Mouse (Mus musculus) layer of hippocampus, adult 2 months (tissue): Measurements from ENCODE around the gene Efs. TPM values are rescaled to one million over a fixed set of nuclear protein-coding genes. Genes with fewer than 3 reads are reported as not detected.

ENCODE experiments used
- DNase-seq, 2 experiments: peaks; one replicate each; pipeline ENCODE4 v3.0.0; 2022; ENCODE audit warnings: low spot score in 2 of 2
- H3K27ac ChIP-seq: fragments of 200-600 bp; 2 replicates; pipeline ENCODE4 v1.8.1; 2022
- H3K4me3 ChIP-seq: fragments of 200-600 bp; 2 replicates; pipeline ENCODE4 v1.8.1; 2022; ENCODE audit warnings: mild to moderate bottlenecking
- CTCF ChIP-seq: fragments of 200-600 bp; conservative IDR thresholded peaks from 2 replicates; pipeline ENCODE4 v1.8.1; 2022; ENCODE audit warnings: antibody characterized with exemption, mild to moderate bottlenecking, moderate library complexity
- total RNA-seq, 2 experiments: library from RNA; stranded (reverse); gene quantifications; 2 replicates each; pipeline ENCODE4 v1.2.3; 2021

The Efs gene
- total RNA-seq, 2 experiments from 2014 or later = 10.6 to 11.2 TPM

DNA sequence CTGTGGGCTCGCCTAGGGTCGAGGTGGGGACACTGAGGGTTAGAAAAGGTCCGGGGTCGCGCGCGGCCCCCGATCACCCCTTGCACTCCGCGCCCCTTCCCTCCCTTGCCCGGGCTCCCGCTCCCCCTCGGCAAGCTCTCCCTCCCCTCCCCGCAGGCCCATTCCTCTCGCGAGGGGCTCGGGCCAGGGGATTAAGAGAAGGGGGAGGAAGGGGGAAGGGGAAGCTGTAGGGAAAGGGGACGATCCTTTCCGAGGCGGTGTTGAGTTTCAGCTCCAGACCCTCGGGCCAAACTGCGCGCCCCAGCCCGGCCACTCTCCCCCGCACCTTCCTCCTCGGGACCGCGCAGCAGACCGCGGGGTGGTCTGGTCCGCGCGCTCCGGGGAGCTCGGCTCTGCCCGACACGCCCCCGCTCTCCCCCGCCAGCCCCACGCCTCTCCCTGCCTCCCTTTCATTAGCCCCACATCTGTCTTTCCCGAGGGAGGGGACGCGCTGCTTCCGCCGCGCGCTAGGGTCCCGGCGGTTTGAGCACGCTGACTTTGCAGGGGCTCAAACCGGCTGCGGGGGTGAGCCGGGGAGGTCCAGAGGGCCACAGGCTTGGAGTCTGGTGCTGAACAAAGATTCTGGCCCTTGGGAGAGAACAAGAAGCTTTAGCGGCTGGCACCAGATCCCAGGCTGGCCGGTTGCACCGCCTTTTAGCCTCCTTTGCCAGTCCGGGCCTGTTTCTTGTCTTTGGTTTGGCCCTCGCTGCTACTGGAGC is 654 bp upstream of the Efs start:
- H3K27ac ChIP-seq = peak overlapping the region; percentile 93
- DNase-seq = peak in 1 of 2 experiments; percentile 45
- TF ChIP-seq CTCF = no peak
- H3K4me3 ChIP-seq = peak overlapping the region; percentile 61

DNA sequence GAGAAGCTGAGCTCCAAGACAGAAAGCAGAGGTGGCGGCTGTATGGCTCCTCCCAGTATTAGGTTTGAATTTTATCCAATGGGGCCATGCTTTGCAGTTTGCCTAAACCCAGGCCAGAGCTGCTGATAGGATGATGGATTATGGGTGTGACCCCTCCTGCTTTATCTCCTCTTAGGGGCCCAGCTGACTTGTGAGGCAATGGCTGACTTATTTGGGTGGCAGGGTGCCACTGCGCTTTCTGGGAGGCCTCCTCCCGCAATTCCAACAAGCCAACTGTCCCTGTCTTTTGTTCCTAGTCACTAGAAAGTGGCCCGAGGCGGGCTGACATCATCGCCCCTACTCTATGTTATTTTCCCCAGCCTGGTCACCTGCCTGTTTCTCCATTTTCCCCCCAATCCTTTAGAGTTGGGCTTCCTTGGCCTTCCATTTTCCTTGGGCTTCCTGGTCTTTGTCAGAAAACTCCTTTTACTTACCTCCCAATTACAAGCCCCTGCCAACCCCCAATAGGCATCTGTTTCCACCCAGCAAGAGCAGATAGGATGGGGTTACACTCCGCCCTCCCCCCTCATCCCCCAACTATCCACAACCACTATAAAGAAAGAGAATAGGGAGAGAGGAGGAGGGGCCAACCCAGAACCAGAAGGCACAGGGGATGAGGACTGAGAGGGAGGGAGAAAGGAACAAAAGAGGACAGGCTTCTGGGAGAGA is 1.1 kb downstream of the Efs start:
- no peak for TF ChIP-seq CTCF
- Histone ChIP-seq H3K27ac (peak overlapping the region; percentile 93), H3K4me3 (peak overlapping the region; percentile 61; the same call in 1 of the 2 replicates)
- DNase-seq = no peak

DNA sequence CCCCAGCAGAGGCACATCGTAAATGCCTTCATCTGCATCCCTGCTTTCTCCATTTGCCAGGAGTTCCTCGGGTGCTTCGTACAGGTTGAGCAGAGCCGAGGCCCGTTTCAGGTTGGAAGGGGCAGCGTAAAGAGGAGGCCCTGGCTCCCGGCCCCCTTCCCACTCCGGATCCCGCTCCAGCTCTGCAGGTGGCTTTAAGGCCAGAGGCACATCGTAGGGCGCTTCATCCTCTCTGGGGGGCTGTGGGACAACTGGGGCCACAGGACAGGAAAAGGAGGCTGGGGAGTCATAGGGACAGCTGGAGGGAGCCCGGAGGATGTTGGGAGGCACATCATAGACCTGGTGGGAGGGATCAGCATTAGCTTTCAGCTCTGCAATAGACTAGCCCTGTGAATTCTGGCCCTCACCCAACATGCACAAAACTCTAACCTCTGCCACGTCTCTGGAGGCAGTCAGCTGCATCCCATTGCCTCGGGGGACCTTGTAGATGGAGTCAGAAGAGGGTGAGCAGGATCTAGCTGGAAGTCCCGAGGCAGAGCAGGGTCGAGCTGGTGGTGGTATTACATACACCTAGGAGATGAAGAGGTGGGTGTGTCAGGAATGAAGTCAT is 5.7 kb downstream of the Efs start:
- TF ChIP-seq CTCF = no peak
- Histone ChIP-seq H3K27ac (no peak overlapping the region), H3K4me3 (no peak overlapping the region)
- DNase-seq = no peak

DNA sequence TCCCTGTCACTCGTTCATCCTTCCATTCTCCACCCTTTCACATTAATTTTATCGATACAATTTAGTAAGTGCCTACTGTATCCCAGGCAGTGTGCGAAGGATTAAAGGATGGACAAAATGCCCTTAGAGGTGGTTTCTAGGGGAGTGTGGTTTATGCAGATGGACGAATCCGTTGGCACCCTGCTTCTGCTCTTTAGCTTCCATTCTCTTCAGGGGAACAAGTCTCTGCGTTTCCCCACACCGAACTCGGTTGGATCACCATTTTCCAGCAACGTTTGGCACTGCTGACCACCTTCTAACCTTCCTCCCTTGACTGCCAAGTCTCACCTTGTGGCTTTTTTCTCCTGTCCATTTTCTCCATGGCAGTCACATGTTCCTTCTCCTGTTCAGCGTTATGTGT is 12.6 kb downstream of the Efs start:
- no peak for TF ChIP-seq CTCF
- Histone ChIP-seq H3K4me3 (peak overlapping the region; percentile 99), H3K27ac (peak overlapping the region; percentile 100)
- no peak for DNase-seq

DNA sequence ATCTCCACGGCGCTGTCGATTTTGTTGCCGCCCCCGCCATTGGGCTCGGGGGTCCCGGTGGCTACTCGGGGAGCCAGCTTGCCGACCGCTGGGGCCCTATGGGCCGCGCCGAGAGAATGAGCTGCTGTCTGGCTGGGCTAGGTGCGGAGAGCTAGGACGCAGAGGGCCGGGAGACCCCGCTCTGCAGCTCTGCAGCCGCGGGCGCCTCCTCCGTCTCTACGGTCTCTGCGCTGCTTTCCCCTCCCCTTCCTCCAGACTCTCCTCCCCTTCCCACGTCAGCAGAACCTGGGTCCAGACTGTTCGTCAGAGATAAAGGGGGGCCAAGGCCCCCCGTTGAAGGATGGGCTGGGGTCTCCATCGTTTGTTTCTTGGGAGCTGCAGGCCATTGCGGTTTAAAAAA is 13.0 kb downstream of the Efs start, which contains the start of gene Slc22a17:
TSS of gene Slc22a17 (minus strand) at position 247 of the 400 bp plus-strand sequence.
- DNase-seq = peak; percentile 84 to 86
- H3K4me3 ChIP-seq = peak within 1 kb of the TSS; percentile 99
- TF ChIP-seq CTCF = no peak; the same call in 1 of the 2 replicates
- H3K27ac ChIP-seq = peak within 1 kb of the TSS; percentile 100

DNA sequence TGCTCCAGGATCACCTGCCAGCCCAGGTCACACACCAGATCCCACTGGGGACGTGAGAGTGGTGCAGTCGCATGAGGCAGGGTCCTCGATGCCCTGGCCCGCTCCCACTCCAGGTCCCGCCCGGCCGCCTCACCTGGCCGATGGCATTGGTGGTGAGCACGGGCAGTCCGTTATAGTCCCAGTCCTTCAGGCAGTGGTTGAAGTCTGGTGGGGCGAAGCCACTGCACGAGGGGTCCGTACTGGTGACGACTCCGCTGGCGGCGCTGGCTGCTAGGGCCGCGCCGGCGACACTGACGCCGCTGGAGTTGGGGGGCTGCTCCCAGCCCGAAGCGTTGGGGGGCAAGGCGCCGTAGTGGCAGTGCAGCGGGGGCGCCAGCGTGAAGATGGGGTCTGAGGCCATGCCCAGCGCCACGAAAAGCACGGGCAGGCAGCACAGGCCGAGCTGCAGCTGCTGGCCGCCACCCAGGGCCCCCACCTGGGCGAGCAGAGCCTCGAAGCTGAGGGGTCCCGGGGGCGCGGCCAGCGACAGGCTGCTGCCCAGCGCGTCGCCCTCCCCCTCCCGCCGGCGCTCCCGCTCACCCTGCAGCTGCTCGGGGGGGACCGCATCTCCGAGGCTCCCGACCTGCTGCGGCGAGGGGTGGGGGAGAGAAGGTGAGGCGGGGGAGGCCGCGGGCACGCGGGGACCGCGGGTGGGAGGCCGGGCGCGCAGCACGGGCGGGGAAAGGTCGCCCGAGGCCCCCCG is 13.6 kb downstream of the Efs start:
- Histone ChIP-seq H3K27ac (peak overlapping the region; percentile 100), H3K4me3 (peak overlapping the region; percentile 99)
- DNase-seq = no peak
- no peak for TF ChIP-seq CTCF

DNA sequence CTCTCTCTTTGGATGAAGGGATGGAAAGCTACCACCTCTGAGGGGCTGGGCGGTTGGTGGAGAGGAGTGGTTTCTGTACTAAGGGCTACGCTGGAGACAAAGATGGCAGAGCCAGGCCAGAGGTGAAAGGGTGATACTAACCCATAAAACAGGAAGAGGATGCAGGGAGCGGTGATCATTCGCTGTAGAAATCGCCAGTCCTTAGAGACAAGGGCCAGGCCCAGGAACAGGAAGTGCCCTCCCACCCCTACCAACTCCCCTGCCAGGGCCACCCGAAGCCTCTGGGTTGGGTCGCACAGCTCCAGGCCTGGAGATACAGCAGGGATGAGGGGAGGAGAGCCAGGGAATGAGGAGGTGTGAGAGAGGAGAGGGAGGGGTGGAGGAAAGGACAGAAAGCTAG is 17.2 kb downstream of the Efs start:
- no peak for TF ChIP-seq CTCF
- peak overlapping the region; percentile 36; the same call in 1 of the 2 replicates for H3K27ac ChIP-seq
- no peak for DNase-seq
- no peak overlapping the region for H3K4me3 ChIP-seq

DNA sequence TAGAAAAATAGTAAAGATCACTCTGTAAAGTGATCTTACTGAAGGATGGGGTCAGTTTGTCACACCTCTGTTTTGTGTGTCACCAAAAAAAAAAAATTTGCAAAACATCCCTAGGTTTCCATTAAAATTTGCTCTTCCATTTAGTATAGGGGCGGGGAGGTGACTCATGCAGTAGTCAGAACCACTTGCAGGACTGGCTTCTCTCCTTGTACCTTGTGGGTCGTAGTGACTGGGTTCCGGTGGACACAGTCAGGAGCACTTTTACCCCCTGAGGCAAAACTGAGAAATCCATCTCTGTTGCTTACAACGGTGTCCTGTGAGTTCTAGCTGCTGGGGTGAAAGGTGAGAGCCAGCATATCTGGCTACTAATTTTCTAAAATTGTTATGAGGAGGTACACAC is 22.3 kb downstream of the Efs start:
- no peak for DNase-seq
- TF ChIP-seq CTCF = no peak
- Histone ChIP-seq H3K4me3 (no peak overlapping the region), H3K27ac (no peak overlapping the region)

DNA sequence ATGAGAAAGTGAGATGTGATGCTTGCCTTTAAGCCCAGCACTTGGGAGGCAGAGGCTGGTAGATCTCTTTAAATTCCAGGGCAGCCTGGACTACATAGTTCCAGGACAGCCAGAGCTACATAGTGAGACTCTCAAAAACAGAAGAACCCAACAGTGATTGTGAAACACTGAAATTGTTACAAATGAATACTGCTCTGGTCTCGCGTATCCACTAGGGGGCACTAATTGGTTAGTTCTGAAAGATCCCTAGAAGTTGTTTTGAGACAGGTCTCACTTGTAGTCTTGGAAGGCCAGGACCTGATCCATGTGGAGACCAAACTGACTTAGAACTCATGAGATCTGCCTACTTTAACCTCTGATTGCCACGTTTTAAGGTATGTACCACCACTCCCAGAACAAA is 25.5 kb downstream of the Efs start:
- peak; percentile 83 to 87 for DNase-seq
- TF ChIP-seq CTCF = peak; percentile 95
- H3K27ac ChIP-seq = peak overlapping the region; percentile 61
- H3K4me3 ChIP-seq = no peak overlapping the region

DNA sequence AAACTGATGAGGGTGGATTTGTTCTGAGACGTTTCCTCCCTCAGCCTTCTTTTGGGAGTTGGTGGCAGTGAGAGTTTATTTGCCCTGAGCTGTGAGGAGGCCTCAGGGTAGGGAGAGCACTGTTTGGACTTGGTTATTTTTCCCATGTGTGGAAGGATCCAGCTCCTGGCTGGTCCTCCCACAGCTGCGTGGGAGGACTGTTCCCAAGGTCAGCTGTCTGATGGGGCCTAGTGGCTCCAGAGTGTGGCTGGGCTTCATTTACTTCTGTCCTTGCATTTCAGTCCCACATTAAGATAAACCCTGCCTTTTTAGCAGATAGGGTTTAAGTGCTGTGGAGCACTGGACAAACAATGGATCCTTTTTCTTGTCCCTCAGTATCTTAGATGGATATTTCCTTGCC is 28.5 kb downstream of the Efs start:
- no peak for TF ChIP-seq CTCF
- DNase-seq = no peak
- Histone ChIP-seq H3K27ac (no peak overlapping the region), H3K4me3 (no peak overlapping the region)

DNA sequence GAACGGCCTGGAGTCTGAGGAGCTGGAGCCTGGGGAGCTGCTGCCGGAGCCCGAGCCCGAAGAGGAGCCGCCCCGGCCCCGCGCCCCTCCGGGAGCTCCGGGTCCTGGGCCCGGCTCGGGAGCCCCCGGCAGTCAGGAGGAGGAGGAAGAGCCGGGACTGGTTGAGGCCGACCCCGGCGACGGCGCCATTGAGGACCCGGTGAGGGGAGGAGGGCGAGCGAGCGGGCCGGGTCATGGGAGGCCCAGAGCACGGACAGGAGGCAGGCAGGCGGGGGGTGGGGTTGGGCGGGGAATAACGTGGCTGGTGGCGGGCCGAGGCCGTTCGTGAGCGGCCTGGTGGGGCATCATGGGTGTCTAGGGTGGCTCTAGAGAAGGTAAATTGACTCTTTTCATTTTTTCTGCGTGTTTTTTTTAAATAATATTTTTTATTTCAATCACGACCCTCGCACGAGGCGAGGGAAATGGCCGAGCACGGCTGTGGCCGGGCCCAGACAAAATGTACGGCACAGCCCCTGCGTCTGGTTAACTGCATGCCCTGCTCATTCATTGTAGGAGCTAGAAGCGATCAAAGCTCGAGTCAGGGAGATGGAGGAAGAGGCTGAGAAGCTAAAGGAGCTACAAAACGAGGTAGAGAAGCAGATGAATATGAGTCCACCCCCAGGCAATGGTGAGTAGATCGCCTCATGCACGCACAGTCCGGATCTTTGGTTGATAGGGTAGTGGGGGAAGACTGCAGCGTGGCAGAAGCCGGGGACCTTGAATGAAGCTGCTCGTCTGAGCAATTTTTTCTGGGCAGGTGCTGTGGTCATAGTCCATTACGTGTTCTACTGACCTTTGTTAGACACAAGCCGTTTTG is 31.4 kb downstream of the Efs start:
- Histone ChIP-seq H3K27ac (peak overlapping the region; percentile 99), H3K4me3 (peak overlapping the region; percentile 93)
- no peak for TF ChIP-seq CTCF
- peak in 1 of 2 experiments; percentile 42 for DNase-seq

DNA sequence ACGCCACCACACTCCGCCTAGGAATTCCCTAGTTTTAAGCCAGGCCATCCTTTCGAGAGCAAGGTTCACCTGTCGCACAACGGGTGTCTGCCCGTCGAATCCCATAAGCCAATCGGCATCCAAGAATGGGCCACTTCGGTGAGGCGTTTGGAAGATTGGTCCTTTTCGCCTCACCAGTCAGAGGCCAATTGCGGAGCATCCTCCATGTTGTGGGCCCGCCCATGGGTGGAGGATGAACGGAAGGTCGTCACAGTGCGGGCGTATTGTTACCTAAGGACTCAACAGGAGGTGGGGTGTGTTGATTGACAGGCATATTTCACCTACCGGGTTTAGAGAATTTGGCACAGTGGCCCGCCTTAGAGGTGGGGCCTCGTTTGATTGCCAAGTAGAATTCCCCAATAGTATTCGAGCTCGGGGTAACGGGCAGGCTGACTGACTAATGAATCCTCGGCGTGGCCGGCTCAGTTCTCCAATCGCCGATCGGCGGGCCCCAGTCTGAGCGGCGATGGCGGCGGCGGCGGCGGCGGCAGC is 32.2 kb downstream of the Efs start:
- peak; percentile 97 to 100 for DNase-seq
- H3K27ac ChIP-seq = peak overlapping the region; percentile 99
- H3K4me3 ChIP-seq = peak overlapping the region; percentile 57
- TF ChIP-seq CTCF = 0 out of 2 replicates have a peak, but pooled peaks have one; percentile 2
